Mouse (Mus musculus) heart, postnatal 0 days (tissue): ENCODE measurements at regions not wholly inside any gene's neighbourhood (a gene's known extent, or its start where the extent isn't known, plus 50 kb on each side); places are given as distances from the start of the nearest gene placed in this dataset.

ENCODE experiments used
- CTCF ChIP-seq: IDR thresholded peaks from 2 replicates; pipeline ENCODE4 v1.5.1; 2016; ENCODE audit warnings: antibody characterized with exemption, control low read depth, low read depth
- EP300 ChIP-seq: IDR thresholded peaks from 2 replicates; pipeline ENCODE4 v1.6.1; 2016; ENCODE audit warnings: antibody characterized with exemption, low read depth

- TF ChIP-seq CTCF: no peak
- TF ChIP-seq EP300: no peak
These were observed 512.1 kb downstream of the Cypt12 start for GRCm38 (mm10) chr3:18460267-18460666.
